ENCODE assay signal across 21 mouse cellular contexts in the genomic region with DNA sequence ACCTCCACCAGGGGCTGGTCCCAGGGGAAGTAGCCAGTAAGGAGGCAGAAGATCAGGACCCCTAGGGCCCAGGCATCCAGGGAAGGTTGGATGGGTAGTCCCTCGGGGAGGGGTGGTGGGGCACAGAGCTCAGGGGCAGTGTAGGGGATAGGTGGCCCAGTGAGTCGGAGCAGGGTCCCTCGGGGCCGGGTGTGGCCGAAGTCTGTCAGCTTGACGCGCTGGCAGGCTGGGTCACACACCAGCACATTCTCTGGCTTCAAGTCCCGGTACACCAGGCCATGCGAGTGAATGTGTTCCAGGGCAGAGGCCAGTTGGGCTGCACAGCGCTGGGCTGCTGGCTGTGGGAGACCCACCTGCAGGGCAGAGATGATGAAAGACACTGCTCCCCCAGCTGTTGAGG. TPM values are rescaled to one million over a fixed set of nuclear protein-coding genes. Genes with fewer than 3 reads are reported as not detected.
A peak's percentile ranks its signal among the peaks of the same experiment; 100 is the strongest.
DNase-seq lines count a peak whose midpoint lies in the region; ATAC-seq lines count a peak whose summit lies in the region.
"Had no signal": no experiment of that assay in that cellular context is flagged by ENCODE, and none has a peak within 500 bp of the region (broad histone marks: within the 10 kb centered on the region; RNA-seq: fewer than 3 reads in every experiment).

No protein-coding gene starts in this region.

- WGBS in embryonic facial prominence, embryonic 11.5 days: 85% methylated on average over 10 of the region's 10 CpGs
- WGBS in embryonic facial prominence, embryonic 10.5 days: 81% methylated on average over 10 of the region's 10 CpGs
- 77% methylated on average over 10 of the region's 10 CpGs for WGBS in heart, embryonic 13.5 days

- H3K27me3 ChIP-seq in embryonic facial prominence, embryonic 11.5 days (ENCODE audit: control insufficient read depth, insufficient read depth, low read length): no peaks in the 10 kb centered on the region
- H3K27me3 ChIP-seq in embryonic facial prominence, embryonic 10.5 days (replicated peaks; ENCODE audit: low read depth, poor library complexity, severe bottlenecking): no peaks in the 10 kb centered on the region
- H3K27me3 ChIP-seq in heart, embryonic 13.5 days (replicated peaks): no peaks in the 10 kb centered on the region
- H3K27me3 ChIP-seq: forebrain, embryonic 13.5 days had no signal

- no peaks in the 10 kb centered on the region for H3K36me3 ChIP-seq in embryonic facial prominence, embryonic 11.5 days (replicated peaks; ENCODE audit: control insufficient read depth, insufficient read depth, low read depth, low read length)
- H3K36me3 ChIP-seq in embryonic facial prominence, embryonic 10.5 days (replicated peaks): no peaks in the 10 kb centered on the region
- H3K36me3 ChIP-seq in heart, embryonic 13.5 days: no peaks in the 10 kb centered on the region
- H3K36me3 ChIP-seq: G1E had no signal

- no peaks in the 10 kb centered on the region for H3K9me3 ChIP-seq in embryonic facial prominence, embryonic 11.5 days (replicated peaks; ENCODE audit: control insufficient read depth, low read length)
- no peaks in the 10 kb centered on the region for H3K9me3 ChIP-seq in embryonic facial prominence, embryonic 10.5 days
- no peaks in the 10 kb centered on the region for H3K9me3 ChIP-seq in heart, embryonic 13.5 days
- H3K9me3 ChIP-seq: forebrain, embryonic 13.5 days; G1E had no signal

- no peaks in the 10 kb centered on the region for H3K4me1 ChIP-seq in embryonic facial prominence, embryonic 11.5 days (ENCODE audit: control insufficient read depth, insufficient read depth, low read length)
- H3K4me1 ChIP-seq in embryonic facial prominence, embryonic 10.5 days: no peaks in the 10 kb centered on the region
- peaks cover 17% of the 10 kb centered on the region for H3K4me1 ChIP-seq in heart, embryonic 13.5 days

- H3K4me2 ChIP-seq in embryonic facial prominence, embryonic 11.5 days (ENCODE audit: low read depth, low read length): no peak overlapping the region
- no peak overlapping the region for H3K4me2 ChIP-seq in heart, embryonic 13.5 days
- H3K4me2 ChIP-seq: forebrain, embryonic 13.5 days; heart, embryonic 11.5 days had no signal

- H3K9ac ChIP-seq in embryonic facial prominence, embryonic 11.5 days (replicated peaks; ENCODE audit: low read length): no peak overlapping the region
- H3K9ac ChIP-seq in heart, embryonic 13.5 days: peak overlapping the region; percentile 33; the same call in 1 of the 2 replicates
- H3K9ac ChIP-seq: forebrain, embryonic 13.5 days had no signal

- DNase-seq in embryonic facial prominence, embryonic 11.5 days (ENCODE audit: low spot score): no peak
- no peak for DNase-seq in embryonic facial prominence, embryonic 10.5 days (ENCODE audit: low spot score)
- no peak for DNase-seq in heart, postnatal 4 days
- DNase-seq in spleen, postnatal 36 days (ENCODE audit: low spot score in 2 of 2): peak; percentile 23 to 35
- DNase-seq in spleen, adult 18-20 months: no peak
- no peak for DNase-seq in gastrocnemius, adult 8-10 months (ENCODE audit: low spot score in 2 of 2)
- DNase-seq: adrenal gland, postnatal 10 days; cerebellum, adult 11 months; cerebellum, adult 8-10 months; cerebellum, postnatal 14 days; embryo, embryonic 11 days; gastrocnemius, postnatal 10 days had no signal

- no peak overlapping the region for H3K27ac ChIP-seq in embryonic facial prominence, embryonic 11.5 days (replicated peaks; ENCODE audit: low read depth, low read length)
- H3K27ac ChIP-seq in embryonic facial prominence, embryonic 10.5 days (replicated peaks): no peak overlapping the region
- no peak overlapping the region for H3K27ac ChIP-seq in heart, embryonic 13.5 days (replicated peaks)
- H3K27ac ChIP-seq: forebrain, embryonic 13.5 days; hindbrain, postnatal 0 days had no signal

- H3K4me3 ChIP-seq in embryonic facial prominence, embryonic 11.5 days (ENCODE audit: low read depth, low read length): no peak overlapping the region
- H3K4me3 ChIP-seq in embryonic facial prominence, embryonic 10.5 days: no peak overlapping the region
- H3K4me3 ChIP-seq in heart, embryonic 13.5 days: no peak overlapping the region
- H3K4me3 ChIP-seq: forebrain, embryonic 13.5 days had no signal

- ATAC-seq in embryonic facial prominence, embryonic 11.5 days (replicated peaks; ENCODE audit: insufficient number of reproducible peaks, low FRiP score, low TSS enrichment, low read depth): 0 out of 2 replicates have a peak, but pooled peaks have one; percentile 35
- ATAC-seq in heart, embryonic 13.5 days (ENCODE audit: extremely low read depth, insufficient number of reproducible peaks, low FRiP score, low TSS enrichment): no peak
- ATAC-seq: CD4-positive, CD25-positive, alpha-beta regulatory T cell, adult 4 months; forebrain, embryonic 13.5 days; hindbrain, postnatal 0 days had no signal

RNA-seq across cellular contexts. Expression of gene Sbk2, which starts 6.8 kb away (rescaled TPM):
- 0.21 TPM in 1 of 2 replicates, not detected in the other for polyA plus RNA-seq in embryonic facial prominence, embryonic 11.5 days (2014; fragmentation: Nextera tagmentation; extraction: Ambion mirVana)
- polyA plus RNA-seq in embryonic facial prominence, embryonic 10.5 days (2016; fragmentation: Nextera tagmentation; extraction: Ambion mirVana): 0.09 TPM in 1 of 2 replicates, not detected in the other
- 4.0 and 5.8 TPM in 2 replicates for polyA plus RNA-seq in heart, embryonic 13.5 days (2015; fragmentation: Nextera tagmentation; extraction: Ambion mirVana)
- total RNA-seq in heart, postnatal 4 days (2021): 10 to 100 TPM; 10.6 TPM
- 10 to 100 TPM; 55.4 to 88.7 (median 62.8) TPM for total RNA-seq in gastrocnemius, adult 8-10 months (2022)
- total RNA-seq: common myeloid progenitor, adult 5-6 weeks had no signal
- polyA plus RNA-seq: CD4-positive, CD25-positive, alpha-beta regulatory T cell, adult 4 months; forebrain, embryonic 13.5 days; G1E; hindbrain, postnatal 0 days had no signal

RNA-seq across cellular contexts. Expression of gene Sbk3, which starts 13.6 kb away (rescaled TPM):
- 0.06 TPM in 1 of 2 replicates, not detected in the other for polyA plus RNA-seq in embryonic facial prominence, embryonic 11.5 days (2014; fragmentation: Nextera tagmentation; extraction: Ambion mirVana)
- 0.05 TPM in 1 of 2 replicates, not detected in the other for polyA plus RNA-seq in embryonic facial prominence, embryonic 10.5 days (2016; fragmentation: Nextera tagmentation; extraction: Ambion mirVana)
- 0.12 and 0.55 TPM in 2 replicates for polyA plus RNA-seq in heart, embryonic 13.5 days (2015; fragmentation: Nextera tagmentation; extraction: Ambion mirVana)
- 10 to 100 TPM; 21.0 to 24.3 TPM for total RNA-seq in heart, postnatal 4 days (2021)
- total RNA-seq in gastrocnemius, adult 8-10 months (2022): 1 to 10 TPM in 3 of 4 experiments, under 1 TPM in 1; 0.58 to 1.6 (median 1.1) TPM
- total RNA-seq: common myeloid progenitor, adult 5-6 weeks had no signal
- polyA plus RNA-seq: CD4-positive, CD25-positive, alpha-beta regulatory T cell, adult 4 months; G1E; hindbrain, embryonic 11.5 days; intestine, embryonic 14.5 days had no signal

RNA-seq across cellular contexts. Expression of gene Ssc5d, which starts 31.8 kb away (rescaled TPM):
- 0.97 and 1.2 TPM in 2 replicates for polyA plus RNA-seq in embryonic facial prominence, embryonic 11.5 days (2014; fragmentation: Nextera tagmentation; extraction: Ambion mirVana)
- polyA plus RNA-seq in embryonic facial prominence, embryonic 10.5 days (2016; fragmentation: Nextera tagmentation; extraction: Ambion mirVana): 1.4 and 1.7 TPM in 2 replicates
- polyA plus RNA-seq in heart, embryonic 13.5 days (2015; fragmentation: Nextera tagmentation; extraction: Ambion mirVana): 1.5 and 2.0 TPM in 2 replicates
- 10 to 100 TPM in 1 of 2 experiments, 1 to 10 TPM in 1; 8.7 to 11.1 TPM for total RNA-seq in heart, postnatal 4 days (2021)
- 1 to 10 TPM; 1.9 to 4.6 (median 2.5) TPM for total RNA-seq in gastrocnemius, adult 8-10 months (2022)
- total RNA-seq: common myeloid progenitor, adult 5-6 weeks had no signal

RNA-seq across cellular contexts. Expression of gene Nat14, which starts 35.5 kb away (rescaled TPM):
- polyA plus RNA-seq in embryonic facial prominence, embryonic 11.5 days (2014; fragmentation: Nextera tagmentation; extraction: Ambion mirVana): 2.7 and 2.8 TPM in 2 replicates
- 4.9 and 5.3 TPM in 2 replicates for polyA plus RNA-seq in embryonic facial prominence, embryonic 10.5 days (2016; fragmentation: Nextera tagmentation; extraction: Ambion mirVana)
- 4.2 and 5.8 TPM in 2 replicates for polyA plus RNA-seq in heart, embryonic 13.5 days (2015; fragmentation: Nextera tagmentation; extraction: Ambion mirVana)
- total RNA-seq in heart, postnatal 4 days (2021): 1 to 10 TPM; 3.9 to 6.2 TPM
- total RNA-seq in gastrocnemius, adult 8-10 months (2022): 1 to 10 TPM; 4.2 to 5.2 (median 4.6) TPM

RNA-seq across cellular contexts. Expression of gene Zfp579, which starts 38.6 kb away (rescaled TPM):
- polyA plus RNA-seq in embryonic facial prominence, embryonic 11.5 days (2014; fragmentation: Nextera tagmentation; extraction: Ambion mirVana): 25.3 and 28.4 TPM in 2 replicates
- 24.8 and 29.3 TPM in 2 replicates for polyA plus RNA-seq in embryonic facial prominence, embryonic 10.5 days (2016; fragmentation: Nextera tagmentation; extraction: Ambion mirVana)
- polyA plus RNA-seq in heart, embryonic 13.5 days (2015; fragmentation: Nextera tagmentation; extraction: Ambion mirVana): 20.8 and 25.7 TPM in 2 replicates
- 10 to 100 TPM; 28.4 to 38.0 TPM for total RNA-seq in heart, postnatal 4 days (2021)
- 1 to 10 TPM; 7.1 to 9.8 (median 8.7) TPM for total RNA-seq in gastrocnemius, adult 8-10 months (2022)

Comparison
In these comparisons a context has a peak if more than half of its experiments do, and no peak if none do; other contexts are left out.
1. DNase-seq: peak in spleen, postnatal 36 days (2 of 2); none in embryonic facial prominence, embryonic 11.5 days (single experiment), embryonic facial prominence, embryonic 10.5 days (single experiment), heart, postnatal 4 days (single experiment), spleen, adult 18-20 months (0 of 2) and gastrocnemius, adult 8-10 months (0 of 2).